Mouse (Mus musculus): ENCODE measurements around the gene Prdm10. TPM values are rescaled to one million over a fixed set of nuclear protein-coding genes. Genes with fewer than 3 reads are reported as not detected.

The Prdm10 gene
- polyA plus RNA-seq, 1 experiment from 2014 or later = 8.6 TPM

- peaks cover 20% of the 10 kb centered on the region for H3K36me3 ChIP-seq
- no peaks in the 10 kb centered on the region for H3K9me3 ChIP-seq
- ATAC-seq (ENCODE audit: low FRiP score, low read depth) = peak; percentile 85
- H3K9ac ChIP-seq = peak overlapping the region; percentile 69
- peak overlapping the region; percentile 80 for H3K4me3 ChIP-seq
- peak overlapping the region; percentile 73 for H3K27ac ChIP-seq (replicated peaks)
- peak overlapping the region; percentile 64 for H3K4me2 ChIP-seq
- no peaks in the 10 kb centered on the region for H3K27me3 ChIP-seq
- WGBS = 11% methylated on average over 37 of the region's 44 CpGs
- H3K4me1 ChIP-seq (replicated peaks) = peaks cover 27% of the 10 kb centered on the region
Observed at GRCm38 (mm10) chr9:31386368-31387180, 106.2 kb downstream of the Prdm10 start.

- Histone ChIP-seq H3K4me3 (peak overlapping the region; percentile 80), H3K4me2 (peak overlapping the region; percentile 64), H3K4me1 (replicated peaks) (peaks cover 27% of the 10 kb centered on the region), H3K9ac (no peak overlapping the region), H3K27ac (replicated peaks) (no peak overlapping the region), H3K36me3 (peaks cover 26% of the 10 kb centered on the region), H3K9me3 (no peaks in the 10 kb centered on the region), H3K27me3 (no peaks in the 10 kb centered on the region)
- no peak for ATAC-seq (ENCODE audit: low FRiP score, low read depth)
- WGBS = 95% methylated on average over 5 of the region's 5 CpGs
Observed at GRCm38 (mm10) chr9:31387206-31387605, 106.9 kb downstream of the Prdm10 start.

GRCm38 (mm10) chr9:31400441-31400840 lies 120.1 kb downstream of the Prdm10 start:
- no peak overlapping the region for H3K27ac ChIP-seq (replicated peaks)
- H3K4me2 ChIP-seq = no peak overlapping the region
- no peaks in the 10 kb centered on the region for H3K4me1 ChIP-seq (replicated peaks)
- no peaks in the 10 kb centered on the region for H3K27me3 ChIP-seq
- H3K9me3 ChIP-seq = no peaks in the 10 kb centered on the region
- WGBS = 57% methylated on average over 4 of the region's 4 CpGs
- H3K36me3 ChIP-seq = peaks cover 92% of the 10 kb centered on the region
- no peak overlapping the region for H3K4me3 ChIP-seq
- no peak overlapping the region for H3K9ac ChIP-seq
- no peak for ATAC-seq (ENCODE audit: low FRiP score, low read depth)

- no peak for ATAC-seq (ENCODE audit: low FRiP score, low read depth)
- Histone ChIP-seq H3K36me3 (peaks cover 85% of the 10 kb centered on the region), H3K27me3 (no peaks in the 10 kb centered on the region), H3K9me3 (no peaks in the 10 kb centered on the region), H3K4me2 (no peak overlapping the region), H3K4me1 (replicated peaks) (no peaks in the 10 kb centered on the region), H3K4me3 (no peak overlapping the region), H3K9ac (no peak overlapping the region), H3K27ac (replicated peaks) (no peak overlapping the region)
- 92% methylated on average over 2 of the region's 2 CpGs for WGBS
Observed at GRCm38 (mm10) chr9:31404311-31404710, 124.0 kb downstream of the Prdm10 start.

- no peak for ATAC-seq (ENCODE audit: low FRiP score, low read depth)
Observed at GRCm38 (mm10) chr9:31405217-31405616, 124.9 kb downstream of the Prdm10 start.

GRCm38 (mm10) chr9:31412165-31412564 lies 131.8 kb downstream of the Prdm10 start:
- Histone ChIP-seq H3K4me3 (no peak overlapping the region), H3K4me1 (replicated peaks) (no peaks in the 10 kb centered on the region), H3K27ac (replicated peaks) (no peak overlapping the region), H3K9me3 (no peaks in the 10 kb centered on the region), H3K9ac (no peak overlapping the region), H3K27me3 (no peaks in the 10 kb centered on the region), H3K4me2 (no peak overlapping the region), H3K36me3 (peaks cover 86% of the 10 kb centered on the region)
- no peak for ATAC-seq (ENCODE audit: low FRiP score, low read depth)
- 93% methylated on average over 4 of the region's 4 CpGs for WGBS

More at GRCm38 (mm10) chr9:31405217-31405616, 124.9 kb downstream of the Prdm10 start:
- Histone ChIP-seq H3K27ac (replicated peaks) (no peak overlapping the region), H3K27me3 (no peaks in the 10 kb centered on the region), H3K36me3 (peaks cover 87% of the 10 kb centered on the region), H3K9me3 (no peaks in the 10 kb centered on the region), H3K4me1 (replicated peaks) (no peaks in the 10 kb centered on the region), H3K4me3 (no peak overlapping the region), H3K4me2 (no peak overlapping the region), H3K9ac (no peak overlapping the region)
- WGBS = 72% methylated on average over 6 of the region's 6 CpGs

GRCm38 (mm10) chr9:31418821-31419220 lies 138.5 kb downstream of the Prdm10 start:
- H3K9ac ChIP-seq = no peak overlapping the region
- no peak for ATAC-seq (ENCODE audit: low FRiP score, low read depth)
- WGBS = 94% methylated on average over 1 of the region's 1 CpGs

GRCm38 (mm10) chr9:31422143-31422542 lies 141.8 kb downstream of the Prdm10 start:
- Histone ChIP-seq H3K9ac (no peak overlapping the region), H3K4me3 (no peak overlapping the region), H3K27me3 (no peaks in the 10 kb centered on the region), H3K9me3 (no peaks in the 10 kb centered on the region), H3K27ac (replicated peaks) (no peak overlapping the region), H3K4me2 (no peak overlapping the region), H3K4me1 (replicated peaks) (no peaks in the 10 kb centered on the region), H3K36me3 (peaks cover 54% of the 10 kb centered on the region)
- 92% methylated on average over 5 of the region's 5 CpGs for WGBS
- no peak for ATAC-seq (ENCODE audit: low FRiP score, low read depth)

More at GRCm38 (mm10) chr9:31418821-31419220, 138.5 kb downstream of the Prdm10 start:
- H3K4me1 ChIP-seq (replicated peaks) = no peaks in the 10 kb centered on the region
- H3K9me3 ChIP-seq = no peaks in the 10 kb centered on the region
- no peak overlapping the region for H3K4me2 ChIP-seq
- H3K36me3 ChIP-seq = peaks cover 81% of the 10 kb centered on the region
- H3K27ac ChIP-seq (replicated peaks) = no peak overlapping the region
- no peak overlapping the region for H3K4me3 ChIP-seq
- no peaks in the 10 kb centered on the region for H3K27me3 ChIP-seq

- ATAC-seq (ENCODE audit: low FRiP score, low read depth) = no peak
- no peak overlapping the region for H3K27ac ChIP-seq (replicated peaks)
- H3K9ac ChIP-seq = no peak overlapping the region
- no peaks in the 10 kb centered on the region for H3K4me1 ChIP-seq (replicated peaks)
- 0 out of 2 replicates have a peak, but pooled peaks cover 2% of the 10 kb centered on the region for H3K36me3 ChIP-seq
- H3K27me3 ChIP-seq = no peaks in the 10 kb centered on the region
- H3K4me2 ChIP-seq = no peak overlapping the region
- no peak overlapping the region for H3K4me3 ChIP-seq
- WGBS = 93% methylated on average over 7 of the region's 7 CpGs
- no peaks in the 10 kb centered on the region for H3K9me3 ChIP-seq
Observed at GRCm38 (mm10) chr9:31428971-31429370, 148.6 kb downstream of the Prdm10 start.

- Histone ChIP-seq H3K9ac (no peak overlapping the region), H3K9me3 (no peaks in the 10 kb centered on the region), H3K4me3 (no peak overlapping the region), H3K27me3 (no peaks in the 10 kb centered on the region), H3K4me1 (replicated peaks) (no peaks in the 10 kb centered on the region), H3K27ac (replicated peaks) (no peak overlapping the region), H3K36me3 (no peaks in the 10 kb centered on the region), H3K4me2 (no peak overlapping the region)
- 77% methylated on average over 9 of the region's 9 CpGs for WGBS
- ATAC-seq (ENCODE audit: low FRiP score, low read depth) = no peak
Observed at GRCm38 (mm10) chr9:31430011-31430410, 149.7 kb downstream of the Prdm10 start.

Measured in hindbrain, embryonic 15.5 days (tissue).